Mouse (Mus musculus): ENCODE measurements around the gene Fbxo2.
"Not testable (repeated sequence)": the region's sequence is repeated elsewhere in the genome, so short reads cannot be mapped to it uniquely, and the experiment has no call there.

Gene Fbxo2

DNA sequence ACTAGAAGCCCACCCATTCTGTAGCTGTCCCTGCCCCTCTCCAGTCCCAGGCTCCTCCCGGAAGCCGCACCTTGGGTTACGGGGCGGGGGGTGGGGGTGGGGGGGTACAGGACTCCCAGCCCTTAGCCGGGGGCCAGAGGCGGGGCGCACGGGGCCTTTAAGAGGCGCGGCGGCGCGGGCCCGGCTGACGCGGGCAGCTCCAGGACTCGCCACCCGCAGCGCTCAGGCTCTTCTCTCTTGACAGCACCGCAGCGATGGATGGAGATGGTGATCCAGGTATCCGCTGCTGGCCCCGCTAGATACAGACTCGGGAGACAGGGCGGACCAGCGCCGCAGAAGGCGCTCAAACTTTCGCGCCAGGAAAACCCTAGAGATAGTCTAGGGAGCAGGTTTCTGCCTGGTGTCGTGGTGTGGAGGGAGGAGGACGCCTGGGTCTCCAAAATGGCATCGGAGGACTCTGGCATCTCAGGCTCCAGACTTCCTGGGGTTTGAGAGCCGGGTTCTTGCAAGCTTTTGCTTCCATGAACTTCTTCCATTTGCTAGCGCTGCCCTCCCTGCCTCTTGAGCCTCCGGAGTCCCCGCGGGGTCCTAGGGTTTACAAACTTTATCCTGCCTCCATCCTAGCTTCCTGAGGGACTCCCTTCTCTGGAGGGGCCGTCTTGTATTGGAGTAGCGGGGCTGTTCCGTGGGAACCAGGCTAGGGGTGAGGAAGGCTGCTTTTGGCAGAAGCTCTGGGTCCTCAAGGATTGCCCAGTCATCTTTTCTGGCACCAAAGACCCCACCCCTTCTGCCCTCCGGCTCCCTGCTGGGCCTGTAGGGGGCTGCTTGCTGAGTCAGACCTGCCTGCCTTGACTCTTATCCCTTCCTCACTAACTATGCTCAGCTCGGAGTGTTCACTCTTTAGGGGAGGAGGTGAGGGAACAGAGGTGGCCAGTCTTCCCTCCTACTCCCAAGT is at the start of gene Fbxo2, which contains the start of gene Fbxo44:
TSS of gene Fbxo2 (plus strand) at position 186 of the 955 bp plus-strand sequence.
TSS of gene Fbxo44 (minus strand) at position 47 of the 955 bp plus-strand sequence.
- no peak for DNase-seq (ENCODE audit: low spot score)

- DNase-seq (ENCODE audit: low spot score): no peak
Measured at GRCm38 (mm10) chr4:148112519-148112918, 47.9 kb upstream of the Fbxo2 start.

GRCm38 (mm10) chr4:148114758-148115391 is 45.5 kb upstream of the Fbxo2 start:
- peak; percentile 80 for DNase-seq (ENCODE audit: low spot score)

DNA sequence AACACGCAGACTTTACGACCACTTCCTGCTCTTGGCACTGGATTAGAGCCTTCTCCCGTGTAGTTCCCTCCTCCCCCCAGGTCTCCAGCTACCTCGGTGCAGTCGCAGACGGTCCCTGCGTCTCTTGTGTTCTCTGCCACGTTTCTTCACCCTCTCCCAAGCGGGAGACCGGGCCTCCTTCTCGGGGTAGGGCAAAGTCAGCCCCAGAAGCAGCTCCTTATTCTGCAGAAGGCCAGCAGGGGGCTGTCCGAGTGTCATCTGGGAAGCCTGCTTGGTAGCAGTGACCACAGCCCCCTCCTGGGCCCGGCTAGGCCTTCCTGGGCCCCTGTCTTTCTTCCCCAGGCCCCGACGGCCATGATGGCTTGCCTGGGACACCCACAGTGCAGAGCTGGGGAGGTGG is 45.0 kb upstream of the Fbxo2 start:
- peak; percentile 20 for DNase-seq (ENCODE audit: low spot score)

- no peak for DNase-seq (ENCODE audit: low spot score)
Measured at GRCm38 (mm10) chr4:148116657-148117056, 43.8 kb upstream of the Fbxo2 start.

DNA sequence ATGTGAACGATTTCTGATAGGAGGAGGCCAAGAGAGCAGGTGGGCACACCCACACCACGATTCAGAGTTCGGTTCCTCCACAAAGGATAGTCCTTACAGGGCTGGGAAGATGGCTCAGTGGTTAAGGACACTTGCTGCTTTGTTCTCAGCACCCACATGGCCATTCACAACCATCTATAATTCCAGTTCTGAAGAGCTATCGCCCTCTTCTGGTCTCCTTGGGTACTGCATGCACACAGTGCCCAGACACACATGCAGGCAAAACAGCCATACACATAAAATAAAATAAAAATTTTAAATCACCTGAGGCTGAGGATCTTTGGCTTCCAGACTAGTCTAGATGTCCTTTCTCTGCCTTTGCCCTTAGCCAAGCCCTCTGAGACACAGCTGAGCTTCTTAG is 43.0 kb upstream of the Fbxo2 start:
- DNase-seq (ENCODE audit: low spot score): no peak

- DNase-seq (ENCODE audit: low spot score): not testable (repeated sequence)
Measured at GRCm38 (mm10) chr4:148119578-148119977, 40.8 kb upstream of the Fbxo2 start.

GRCm38 (mm10) chr4:148120555-148120954 is 39.9 kb upstream of the Fbxo2 start:
- DNase-seq (ENCODE audit: low spot score): no peak

GRCm38 (mm10) chr4:148121362-148121761 is 39.1 kb upstream of the Fbxo2 start:
- no peak for DNase-seq (ENCODE audit: low spot score)

- DNase-seq (ENCODE audit: low spot score): no peak
Measured at GRCm38 (mm10) chr4:148121982-148122693, 38.3 kb upstream of the Fbxo2 start.

DNA sequence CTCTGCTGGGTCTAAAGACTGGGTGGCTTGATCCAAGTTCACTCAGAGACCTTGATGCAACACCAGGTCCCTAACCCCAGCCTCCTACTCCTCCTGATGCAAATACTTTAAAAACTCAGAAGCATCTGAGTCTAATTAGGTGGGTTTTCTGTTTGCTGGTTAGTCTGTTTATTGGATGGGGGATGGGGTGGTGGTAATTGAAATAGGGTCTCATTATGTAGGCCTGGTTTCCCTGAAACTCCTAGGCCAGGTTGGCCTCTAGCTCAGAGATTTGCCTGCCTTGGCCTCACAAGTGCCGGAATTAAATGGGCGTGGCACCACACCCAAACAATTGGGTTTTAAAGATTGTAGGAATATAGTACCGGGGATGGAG is 37.7 kb upstream of the Fbxo2 start:
- no peak for DNase-seq (ENCODE audit: low spot score)

GRCm38 (mm10) chr4:148128241-148128640 is 32.2 kb upstream of the Fbxo2 start:
- DNase-seq (ENCODE audit: low spot score): no peak

DNA sequence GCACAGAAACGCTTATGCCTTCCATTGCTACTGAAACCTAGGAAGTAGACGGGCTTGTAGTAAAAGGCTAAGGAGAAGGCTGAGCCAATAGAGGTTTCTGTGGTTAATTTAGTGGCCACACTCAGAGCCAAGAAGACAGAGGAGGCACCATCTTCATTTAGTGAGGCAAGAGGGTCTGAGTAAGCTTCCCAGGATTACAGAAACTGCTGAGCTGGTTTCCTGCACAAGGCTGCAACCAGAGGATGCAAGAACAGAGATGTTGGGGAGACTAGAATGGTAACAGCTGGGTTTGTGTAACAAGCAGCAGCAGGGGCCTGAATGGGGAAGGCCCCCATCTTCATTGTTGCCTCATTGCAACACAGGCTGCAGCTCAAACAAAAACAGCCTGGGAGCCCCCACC is 31.7 kb upstream of the Fbxo2 start:
- DNase-seq (ENCODE audit: low spot score): no peak

GRCm38 (mm10) chr4:148130133-148130532 is 30.3 kb upstream of the Fbxo2 start, which contains the start of gene Mad2l2:
Mad2l2 (plus strand) TSS chr4:148130384.
- no peak for DNase-seq (ENCODE audit: low spot score)

DNA sequence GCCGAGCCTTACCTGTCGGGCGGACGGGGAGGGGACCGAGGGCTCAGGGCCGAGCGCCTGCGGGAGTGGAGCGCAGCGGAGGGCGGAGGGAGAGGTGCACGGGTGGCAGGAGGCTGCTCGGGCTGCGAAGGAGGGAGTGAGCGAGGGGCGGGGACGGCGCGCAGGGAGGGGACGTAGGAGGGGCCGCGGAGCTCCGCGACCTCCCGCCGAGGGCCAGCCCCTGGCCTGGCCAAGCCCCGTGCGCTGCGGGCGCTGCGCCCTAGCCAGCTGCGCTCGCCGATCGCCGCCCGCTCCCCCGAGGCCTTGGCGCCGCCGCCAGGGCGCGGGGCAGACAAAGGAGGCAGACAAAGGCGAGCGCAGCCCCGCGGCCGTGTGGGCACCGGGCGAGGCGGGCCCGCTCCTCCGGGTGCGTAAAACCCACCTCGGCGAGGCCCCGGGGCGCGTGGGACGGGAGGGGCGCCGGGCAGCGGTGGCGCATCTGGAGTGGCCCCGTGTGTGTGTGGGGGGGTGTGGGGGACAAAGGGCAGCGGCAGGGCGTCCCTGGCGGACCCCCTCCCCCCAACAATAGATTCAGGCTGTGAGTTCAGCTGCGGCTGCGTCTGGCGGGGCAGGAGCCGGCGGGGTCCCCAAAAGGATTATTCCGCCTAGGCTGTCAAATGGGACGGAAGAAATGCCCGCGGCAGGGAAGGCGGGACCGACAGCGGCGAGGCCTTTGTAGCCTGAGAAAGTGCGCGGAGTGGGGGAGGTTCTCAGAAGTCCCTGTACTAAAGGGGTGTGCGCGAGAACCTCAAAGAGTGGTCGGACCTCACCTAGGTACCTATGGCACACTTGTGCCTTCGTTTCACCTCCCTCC is 29.6 kb upstream of the Fbxo2 start, which contains the start of gene Draxin:
TSS of gene Draxin (minus strand) at position 138 of the 853 bp plus-strand sequence.
- DNase-seq (ENCODE audit: low spot score): peak; percentile 16

DNA sequence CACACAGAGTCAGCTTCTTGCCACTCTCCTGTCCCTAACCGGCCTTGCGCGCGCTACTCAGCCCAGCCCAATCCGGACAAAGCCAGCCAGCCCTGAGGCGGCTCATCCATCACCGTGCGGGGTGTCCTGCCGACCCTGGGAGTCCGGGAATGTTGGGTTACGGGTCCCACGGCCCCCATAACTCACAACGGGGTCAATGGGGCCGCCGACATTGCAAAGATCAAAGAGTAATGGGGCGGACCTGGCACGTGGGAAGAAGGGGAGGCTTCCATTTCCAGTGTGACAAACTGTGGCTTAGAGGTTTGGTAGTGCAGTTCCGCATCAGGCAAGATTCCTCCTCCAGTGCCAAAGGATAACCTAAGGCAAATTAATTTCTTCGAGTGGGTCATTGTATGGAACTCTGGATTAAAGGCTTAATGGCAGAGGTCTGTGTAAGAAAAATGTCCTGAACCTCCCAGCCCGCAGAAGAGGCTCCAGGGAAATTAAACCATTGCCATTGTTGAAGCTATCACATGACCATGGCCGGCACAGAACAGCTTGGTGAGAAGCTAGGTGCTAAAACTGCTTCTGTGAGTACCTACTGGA is 28.8 kb upstream of the Fbxo2 start:
- no peak for DNase-seq (ENCODE audit: low spot score)

GRCm38 (mm10) chr4:148134988-148135387 is 25.4 kb upstream of the Fbxo2 start:
- no peak for DNase-seq (ENCODE audit: low spot score)

- no peak for DNase-seq (ENCODE audit: low spot score)
Measured at GRCm38 (mm10) chr4:148137503-148137902, 22.9 kb upstream of the Fbxo2 start.

DNA sequence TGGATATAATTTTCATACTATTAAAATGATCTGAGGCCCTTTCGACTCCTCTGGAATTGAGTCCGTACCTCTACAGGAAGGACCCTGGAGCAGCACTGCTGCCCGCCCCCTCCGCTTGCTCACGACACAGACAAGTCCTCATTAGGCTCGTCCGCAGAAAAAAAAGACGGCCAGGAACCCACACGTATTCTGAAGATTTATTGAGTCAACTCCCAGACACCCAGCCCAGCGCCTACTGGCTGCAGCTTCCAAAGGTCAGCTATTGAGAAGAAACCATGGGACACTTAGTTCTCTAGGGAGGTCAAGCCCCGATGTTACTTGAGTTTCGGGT is 20.7 kb upstream of the Fbxo2 start:
- DNase-seq (ENCODE audit: low spot score): no peak

- peak; percentile 95 for DNase-seq (ENCODE audit: low spot score)
Measured at GRCm38 (mm10) chr4:148140098-148141011, 20.1 kb upstream of the Fbxo2 start.

All from lung, postnatal 25 days (tissue).